Comparison of ENCODE assay signal across 22 mouse cellular contexts in genomic region chr3:107583893-107584292, GRCm38 (mm10). TPM values are rescaled to one million over a fixed set of nuclear protein-coding genes. Genes with fewer than 3 reads are reported as not detected.
"Had no signal": no experiment of that assay in that cellular context is flagged by ENCODE, and none has a peak within 500 bp of the region (broad histone marks: within the 10 kb centered on the region; RNA-seq: fewer than 3 reads in every experiment).

No protein-coding gene starts in this region.

- H3K4me3 ChIP-seq: left cerebral cortex, adult 2 months; myocyte; neural tube, embryonic 12.5 days had no signal

- DNase-seq: kidney, adult 9 months; lung, adult 18-20 months; retina, postnatal 1 day; right cerebral cortex, postnatal 4 days; spleen, adult 18-20 months; thymus, adult 2 months; thymus, postnatal 36 days had no signal

- H3K36me3 ChIP-seq: limb, embryonic 13.5 days; neural tube, embryonic 12.5 days had no signal

- H3K9ac ChIP-seq: liver, embryonic 14.5 days; neural tube, embryonic 12.5 days had no signal

- H3K9me3 ChIP-seq: limb, embryonic 13.5 days; neural tube, embryonic 12.5 days had no signal

- H3K27ac ChIP-seq: kidney, postnatal 0 days; left cerebral cortex, adult 2 months; limb, embryonic 13.5 days; liver, embryonic 14.5 days; neural tube, embryonic 12.5 days had no signal

RNA-seq across cellular contexts. Expression of gene Alx3, which starts 10.9 kb away (rescaled TPM):
- total RNA-seq: liver, adult 2 months; megakaryocyte-erythroid progenitor cell, adult 5-6 weeks had no signal
- polyA plus RNA-seq: large intestine, adult 2 months; liver, adult 2 months; liver, embryonic 14.5 days; myocyte; stomach, embryonic 14.5 days had no signal

RNA-seq across cellular contexts. Expression of gene Ubl4b, which starts 29.0 kb away (rescaled TPM):
- total RNA-seq: layer of hippocampus, adult 8-10 months; layer of hippocampus, postnatal 25 days; liver, adult 2 months; megakaryocyte-erythroid progenitor cell, adult 5-6 weeks had no signal
- polyA plus RNA-seq: kidney, postnatal 0 days; large intestine, adult 2 months; liver, adult 2 months; liver, embryonic 14.5 days; lung, embryonic 16.5 days; midbrain, embryonic 14.5 days; myocyte; neural tube, embryonic 12.5 days; stomach, embryonic 14.5 days had no signal

RNA-seq across cellular contexts. Expression of gene Gm10961, which starts 47.2 kb away (rescaled TPM):
- total RNA-seq: layer of hippocampus, adult 8-10 months; layer of hippocampus, postnatal 25 days; left cerebral cortex, adult 2 months; left cerebral cortex, postnatal 14 days; liver, adult 2 months; megakaryocyte-erythroid progenitor cell, adult 5-6 weeks had no signal
- polyA plus RNA-seq: kidney, postnatal 0 days; large intestine, adult 2 months; limb, embryonic 13.5 days; liver, adult 2 months; liver, embryonic 14.5 days; lung, embryonic 16.5 days; midbrain, embryonic 14.5 days; myocyte; neural tube, embryonic 12.5 days; stomach, embryonic 14.5 days; thymus, adult 2 months had no signal
